Mouse (Mus musculus): ENCODE measurements around the gene Bscl2. TPM values are rescaled to one million over a fixed set of nuclear protein-coding genes. Genes with fewer than 3 reads are reported as not detected.
A peak's percentile ranks its signal among the peaks of the same experiment; 100 is the strongest.

Bscl2 gene
- polyA plus RNA-seq (2012; ENCODE audit: insufficient read depth, insufficient read length, missing spikeins), result 77.4 and 81.8 TPM in 2 replicates

GRCm38 (mm10) chr19:8837251-8837791, at the start of gene Bscl2:
Gene Bscl2, plus strand, starts transcription at chr19:8837467.
- Histone ChIP-seq H3K4me1 (ENCODE audit: control insufficient read depth, insufficient read depth, low read length) (peaks cover 38% of the 10 kb centered on the region), H3K4me3 (ENCODE audit: insufficient read depth, low read length) (peak within 1 kb of the TSS; percentile 66), H3K27ac (ENCODE audit: insufficient read depth, low read depth, low read length) (peak within 1 kb of the TSS; percentile 77)
- TF ChIP-seq POLR2A (IDR thresholded peaks at IDR 0.05; ENCODE audit: borderline replicate concordance, low read depth, low read length), result no peak
- peak; percentile 47 for TF ChIP-seq CTCF (IDR thresholded peaks at IDR 0.05; ENCODE audit: low read depth, low read length)

- H3K27ac ChIP-seq (ENCODE audit: insufficient read depth, low read depth, low read length), result no peak overlapping the region
- H3K4me1 ChIP-seq (ENCODE audit: control insufficient read depth, insufficient read depth, low read length), result peaks cover 5% of the 10 kb centered on the region
- H3K4me3 ChIP-seq (ENCODE audit: insufficient read depth, low read length), result no peak overlapping the region
- TF ChIP-seq POLR2A (IDR thresholded peaks at IDR 0.05; ENCODE audit: borderline replicate concordance, low read depth, low read length) (no peak), CTCF (IDR thresholded peaks at IDR 0.05; ENCODE audit: low read depth, low read length) (no peak)
Observed at GRCm38 (mm10) chr19:8788521-8788920, 48.7 kb upstream of the Bscl2 start.

DNA sequence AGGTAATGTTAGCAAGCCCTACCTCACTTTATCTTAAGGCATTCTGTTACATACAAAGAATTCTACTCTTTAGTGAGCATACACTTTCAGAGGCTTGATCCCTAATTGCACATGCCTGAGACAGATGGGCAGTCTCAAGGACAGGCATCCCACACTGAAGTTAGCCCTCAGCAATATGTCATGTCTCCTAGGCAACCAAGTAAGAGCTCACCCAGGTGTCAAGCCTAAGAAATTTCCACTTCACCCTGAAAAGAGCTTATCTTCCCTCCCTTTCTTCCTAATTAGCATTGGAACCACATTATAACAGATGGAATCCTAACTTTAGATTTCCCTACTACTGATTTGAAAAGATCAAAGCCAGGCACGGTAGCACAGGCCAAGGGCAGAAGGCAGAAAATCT, 48.1 kb upstream of the Bscl2 start:
- TF ChIP-seq POLR2A (IDR thresholded peaks at IDR 0.05; ENCODE audit: borderline replicate concordance, low read depth, low read length) (no peak), CTCF (IDR thresholded peaks at IDR 0.05; ENCODE audit: low read depth, low read length) (no peak)
- Histone ChIP-seq H3K4me3 (ENCODE audit: insufficient read depth, low read length) (no peak overlapping the region), H3K27ac (ENCODE audit: insufficient read depth, low read depth, low read length) (no peak overlapping the region), H3K4me1 (ENCODE audit: control insufficient read depth, insufficient read depth, low read length) (peaks cover 5% of the 10 kb centered on the region)

GRCm38 (mm10) chr19:8790171-8790570, 47.1 kb upstream of the Bscl2 start:
- TF ChIP-seq POLR2A (IDR thresholded peaks at IDR 0.05; ENCODE audit: borderline replicate concordance, low read depth, low read length), result no peak
- TF ChIP-seq CTCF (IDR thresholded peaks at IDR 0.05; ENCODE audit: low read depth, low read length), result no peak
- Histone ChIP-seq H3K4me1 (ENCODE audit: control insufficient read depth, insufficient read depth, low read length) (peaks cover 3% of the 10 kb centered on the region), H3K4me3 (ENCODE audit: insufficient read depth, low read length) (no peak overlapping the region), H3K27ac (ENCODE audit: insufficient read depth, low read depth, low read length) (no peak overlapping the region)

DNA sequence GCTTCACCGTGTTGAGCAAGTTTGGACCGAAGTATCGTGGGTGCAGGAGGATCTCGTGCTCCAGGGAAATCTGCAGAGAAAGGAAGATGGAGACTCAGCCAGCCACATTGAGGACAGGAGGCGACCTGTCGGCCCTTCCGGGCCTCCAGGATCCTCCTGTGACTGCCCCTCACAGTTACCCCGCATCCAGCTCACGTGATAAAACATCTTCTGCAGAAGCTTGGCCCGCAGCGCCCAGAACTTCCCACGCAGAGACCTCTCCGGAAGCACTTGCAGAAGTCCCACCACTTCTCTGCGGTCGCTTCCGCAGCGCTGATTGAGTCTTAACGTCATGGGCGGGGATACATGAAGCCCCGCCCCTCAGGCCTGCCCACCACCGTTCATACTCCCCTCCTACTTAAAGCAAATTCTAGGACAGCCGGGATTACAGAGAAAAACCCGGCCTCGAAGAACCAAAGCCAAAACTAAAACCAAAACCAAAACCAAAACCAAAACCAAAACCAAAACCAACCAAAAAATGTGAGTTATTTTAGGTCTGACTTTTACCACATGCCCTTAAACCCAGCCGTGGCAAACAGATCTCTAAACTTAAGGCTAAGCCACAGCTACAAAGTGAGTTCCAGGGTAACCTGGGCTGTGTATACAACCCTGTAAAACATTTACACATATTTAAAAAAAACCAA, 38.9 kb upstream of the Bscl2 start, which contains the start of gene Polr2g:
Gene Polr2g, minus strand, starts transcription at position 314 of the 683 bp plus-strand sequence.
- H3K4me3 ChIP-seq (ENCODE audit: insufficient read depth, low read length), result peak within 1 kb of the TSS; percentile 90
- TF ChIP-seq CTCF (IDR thresholded peaks at IDR 0.05; ENCODE audit: low read depth, low read length), result no peak
- TF ChIP-seq POLR2A (IDR thresholded peaks at IDR 0.05; ENCODE audit: borderline replicate concordance, low read depth, low read length), result peak; percentile 35; the same call in 1 of the 2 replicates
- H3K4me1 ChIP-seq (ENCODE audit: control insufficient read depth, insufficient read depth, low read length), result peaks cover 16% of the 10 kb centered on the region
- peak within 1 kb of the TSS; percentile 63 for H3K27ac ChIP-seq (ENCODE audit: insufficient read depth, low read depth, low read length)

GRCm38 (mm10) chr19:8798947-8799315, 38.3 kb upstream of the Bscl2 start:
- H3K4me1 ChIP-seq (ENCODE audit: control insufficient read depth, insufficient read depth, low read length), result peaks cover 21% of the 10 kb centered on the region
- peak overlapping the region; percentile 90; the same call in 1 of the 2 replicates for H3K4me3 ChIP-seq (ENCODE audit: insufficient read depth, low read length)
- peak overlapping the region; percentile 11; the same call in 1 of the 2 replicates for H3K27ac ChIP-seq (ENCODE audit: insufficient read depth, low read depth, low read length)
- TF ChIP-seq POLR2A (IDR thresholded peaks at IDR 0.05; ENCODE audit: borderline replicate concordance, low read depth, low read length), result no peak
- TF ChIP-seq CTCF (IDR thresholded peaks at IDR 0.05; ENCODE audit: low read depth, low read length), result no peak

GRCm38 (mm10) chr19:8802130-8802821, 35.0 kb upstream of the Bscl2 start, which contains the start of gene Zbtb3:
Gene Zbtb3, plus strand, starts transcription at chr19:8802555.
- 0 out of 2 replicates have a peak, but pooled peaks have one; percentile 32 for TF ChIP-seq POLR2A (IDR thresholded peaks at IDR 0.05; ENCODE audit: borderline replicate concordance, low read depth, low read length)
- TF ChIP-seq CTCF (IDR thresholded peaks at IDR 0.05; ENCODE audit: low read depth, low read length), result no peak
- peaks cover 27% of the 10 kb centered on the region for H3K4me1 ChIP-seq (ENCODE audit: control insufficient read depth, insufficient read depth, low read length)
- peak within 1 kb of the TSS; percentile 69 for H3K4me3 ChIP-seq (ENCODE audit: insufficient read depth, low read length)
- H3K27ac ChIP-seq (ENCODE audit: insufficient read depth, low read depth, low read length), result peak within 1 kb of the TSS; percentile 59

GRCm38 (mm10) chr19:8803204-8803780, 34.0 kb upstream of the Bscl2 start:
- H3K4me1 ChIP-seq (ENCODE audit: control insufficient read depth, insufficient read depth, low read length), result peaks cover 27% of the 10 kb centered on the region
- H3K27ac ChIP-seq (ENCODE audit: insufficient read depth, low read depth, low read length), result peak overlapping the region; percentile 14; the same call in 1 of the 2 replicates
- peak overlapping the region; percentile 69; the same call in 1 of the 2 replicates for H3K4me3 ChIP-seq (ENCODE audit: insufficient read depth, low read length)
- TF ChIP-seq POLR2A (IDR thresholded peaks at IDR 0.05; ENCODE audit: borderline replicate concordance, low read depth, low read length), result no peak
- no peak for TF ChIP-seq CTCF (IDR thresholded peaks at IDR 0.05; ENCODE audit: low read depth, low read length)

- no peak for TF ChIP-seq POLR2A (IDR thresholded peaks at IDR 0.05; ENCODE audit: borderline replicate concordance, low read depth, low read length)
- Histone ChIP-seq H3K4me1 (ENCODE audit: control insufficient read depth, insufficient read depth, low read length) (peaks cover 25% of the 10 kb centered on the region), H3K27ac (ENCODE audit: insufficient read depth, low read depth, low read length) (no peak overlapping the region), H3K4me3 (ENCODE audit: insufficient read depth, low read length) (no peak overlapping the region)
Observed at GRCm38 (mm10) chr19:8803879-8804660, 33.2 kb upstream of the Bscl2 start.
